Mouse (Mus musculus) layer of hippocampus, adult 11-12 months (tissue): ENCODE data around the gene Slc44a5.

ENCODE experiments used
- DNase-seq: peaks from one replicate; pipeline ENCODE4 v3.0.0; 2022; ENCODE audit warnings: low spot score

Slc44a5 gene

GRCm38 (mm10) chr3:154222688-154223087, 249.5 kb downstream of the Slc44a5 start:
- no peak for DNase-seq

GRCm38 (mm10) chr3:154226100-154226752, 253.0 kb downstream of the Slc44a5 start:
- DNase-seq = peak; percentile 82

GRCm38 (mm10) chr3:154244932-154245331, 271.7 kb downstream of the Slc44a5 start:
- DNase-seq = no peak

- DNase-seq = no peak
These were observed 278.2 kb downstream of the Slc44a5 start for GRCm38 (mm10) chr3:154251486-154251885.

- DNase-seq = no peak
These were observed 279.0 kb downstream of the Slc44a5 start for GRCm38 (mm10) chr3:154252219-154252618.

- peak; percentile 47 for DNase-seq
These were observed 281.0 kb downstream of the Slc44a5 start for GRCm38 (mm10) chr3:154254187-154254586.

GRCm38 (mm10) chr3:154257312-154257711, 284.1 kb downstream of the Slc44a5 start:
- DNase-seq = no peak

- DNase-seq = no peak
These were observed 295.1 kb downstream of the Slc44a5 start for GRCm38 (mm10) chr3:154268313-154268712.

- DNase-seq = peak; percentile 81
These were observed 296.6 kb downstream of the Slc44a5 start for GRCm38 (mm10) chr3:154269757-154270366.

- no peak for DNase-seq
These were observed 301.4 kb downstream of the Slc44a5 start for GRCm38 (mm10) chr3:154274681-154275080.

GRCm38 (mm10) chr3:154284260-154284659, 311.0 kb downstream of the Slc44a5 start:
- DNase-seq = no peak

GRCm38 (mm10) chr3:154285351-154285750, 312.1 kb downstream of the Slc44a5 start:
- DNase-seq = no peak

GRCm38 (mm10) chr3:154287217-154287616, 314.0 kb downstream of the Slc44a5 start:
- DNase-seq = no peak

GRCm38 (mm10) chr3:154288429-154289069, 315.3 kb downstream of the Slc44a5 start:
- no peak for DNase-seq

GRCm38 (mm10) chr3:154290351-154290750, 317.1 kb downstream of the Slc44a5 start:
- DNase-seq = no peak

GRCm38 (mm10) chr3:154292126-154292525, 318.9 kb downstream of the Slc44a5 start:
- no peak for DNase-seq

- no peak for DNase-seq
These were observed 320.7 kb downstream of the Slc44a5 start for GRCm38 (mm10) chr3:154293839-154294490.

- no peak for DNase-seq
These were observed 321.9 kb downstream of the Slc44a5 start for GRCm38 (mm10) chr3:154294924-154295834.

- DNase-seq = peak; percentile 21
These were observed 324.3 kb downstream of the Slc44a5 start for GRCm38 (mm10) chr3:154297499-154297898.

GRCm38 (mm10) chr3:154298490-154298889, 325.3 kb downstream of the Slc44a5 start:
- no peak for DNase-seq

- no peak for DNase-seq
These were observed 326.8 kb downstream of the Slc44a5 start for GRCm38 (mm10) chr3:154300006-154300405.

GRCm38 (mm10) chr3:154301102-154301501, 327.9 kb downstream of the Slc44a5 start:
- DNase-seq = no peak
